Mouse (Mus musculus) forebrain, embryonic 11.5 days (tissue): ENCODE results near the gene Rabggtb. TPM values are rescaled to one million over a fixed set of nuclear protein-coding genes. Genes with fewer than 3 reads are reported as not detected.

Experiments used
- ATAC-seq: fragments of 200-750 bp; cut with Nextera tagmentation; replicated peaks from 2 replicates; pipeline ENCODE4 v1.8.0; 2017; ENCODE audit warnings: moderate TSS enrichment; ENCODE audit not compliant: low FRiP score
- DNase-seq: peaks from one replicate; pipeline ENCODE4 v3.0.0-alpha.2; 2017; ENCODE audit warnings: low spot score
- H3K27ac ChIP-seq: fragments of 300-500 bp; sonication (generic); 2 replicates; pipeline ENCODE4 v1.5.1; 2014; ENCODE audit warnings: low read depth, low read length
- H3K27me3 ChIP-seq: fragments of 300-500 bp; sonication (generic); 2 replicates; pipeline ENCODE4 v1.6.1; 2014; ENCODE audit warnings: mild to moderate bottlenecking, low read length, mixed read lengths; ENCODE audit not compliant: control insufficient read depth, insufficient read depth
- H3K36me3 ChIP-seq: fragments of 300-500 bp; sonication (generic); 2 replicates; pipeline ENCODE4 v1.6.1; 2014; ENCODE audit warnings: mild to moderate bottlenecking, low read length, moderate library complexity, mixed read lengths; ENCODE audit not compliant: control insufficient read depth, insufficient read depth
- H3K4me1 ChIP-seq: fragments of 300-500 bp; sonication (generic); replicated peaks from 2 replicates; pipeline ENCODE4 v1.6.1; 2014; ENCODE audit warnings: low read length, mixed read lengths; ENCODE audit not compliant: control insufficient read depth, insufficient read depth
- H3K4me2 ChIP-seq: fragments of 300-500 bp; sonication (generic); 2 replicates; pipeline ENCODE4 v1.6.1; 2014; ENCODE audit warnings: low read depth, mild to moderate bottlenecking, low read length, moderate library complexity, mixed read lengths; ENCODE audit not compliant: severe bottlenecking
- H3K4me3 ChIP-seq: fragments of 300-500 bp; sonication (generic); 2 replicates; pipeline ENCODE4 v1.5.1; 2014; ENCODE audit warnings: low read depth, low read length
- H3K9ac ChIP-seq: fragments of 300-500 bp; sonication (generic); 2 replicates; pipeline ENCODE4 v1.6.1; 2014; ENCODE audit warnings: low read length
- H3K9me3 ChIP-seq: fragments of 300-500 bp; sonication (generic); 2 replicates; pipeline ENCODE4 v1.6.1; 2016; ENCODE audit warnings: low read length, mixed read lengths; ENCODE audit not compliant: control insufficient read depth
- WGBS: fragments of 180-500 bp; shearing (Covaris S2); extraction: QIAGEN DNeasy Blood & Tissue Kit; methylation state at CpG from one replicate; pipeline ENCODE4 v1.1.7; 2014; 5-methylcytosine and 5-hydroxymethylcytosine counted together
- polyA plus RNA-seq: library from polyadenylated mRNA; unstranded; fragments of >200 nt; fragmentation: Nextera tagmentation; extraction: Ambion mirVana; gene quantifications from 2 replicates; pipeline ENCODE4 v1.2.1, GENCODE M21; 2014

The Rabggtb gene
- 48.1 and 51.2 TPM in 2 replicates for polyA plus RNA-seq

- H3K9ac ChIP-seq: peak within 1 kb of the TSS; percentile 98
- ATAC-seq (peak; percentile 97), DNase-seq (peak; percentile 97)
- 1% methylated on average over 65 of the region's 65 CpGs for WGBS
- peak within 1 kb of the TSS; percentile 94 for H3K4me2 ChIP-seq
- peak within 1 kb of the TSS; percentile 76 for H3K27ac ChIP-seq
- H3K4me1 ChIP-seq: peaks cover 3% of the 10 kb centered on the region; the same call in 1 of the 2 replicates
- peak within 1 kb of the TSS; percentile 85 for H3K4me3 ChIP-seq
- H3K36me3 ChIP-seq: peaks cover 20% of the 10 kb centered on the region
- H3K9me3 ChIP-seq: no peaks in the 10 kb centered on the region
- no peaks in the 10 kb centered on the region for H3K27me3 ChIP-seq
These were observed at the start of gene Rabggtb for GRCm38 (mm10) chr3:153912546-153913509. Gene Rabggtb (minus strand): TSS chr3:153913009.

- H3K27ac ChIP-seq: no peak overlapping the region
- no peaks in the 10 kb centered on the region for H3K36me3 ChIP-seq
- no peaks in the 10 kb centered on the region for H3K9me3 ChIP-seq
- ATAC-seq: no peak; the same call in 1 of the 2 replicates
- H3K27me3 ChIP-seq: no peaks in the 10 kb centered on the region
- H3K4me3 ChIP-seq: no peak overlapping the region
- peak; percentile 62 for DNase-seq
- H3K4me1 ChIP-seq: no peaks in the 10 kb centered on the region
- no peak overlapping the region for H3K4me2 ChIP-seq
- no peak overlapping the region for H3K9ac ChIP-seq
- 73% methylated on average over 6 of the region's 6 CpGs for WGBS
These were observed 49.0 kb upstream of the Rabggtb start for GRCm38 (mm10) chr3:153961632-153962389.

- no peak for ATAC-seq
These were observed 48.1 kb upstream of the Rabggtb start for GRCm38 (mm10) chr3:153960884-153961283.

GRCm38 (mm10) chr3:153959731-153960207 is 47.0 kb upstream of the Rabggtb start:
- DNase-seq (no peak), ATAC-seq (0 out of 2 replicates have a peak, but pooled peaks have one; percentile 16)
- H3K9me3 ChIP-seq: no peaks in the 10 kb centered on the region
- no peaks in the 10 kb centered on the region for H3K4me1 ChIP-seq
- no peaks in the 10 kb centered on the region for H3K27me3 ChIP-seq
- no peak overlapping the region for H3K27ac ChIP-seq
- no peaks in the 10 kb centered on the region for H3K36me3 ChIP-seq
- H3K9ac ChIP-seq: no peak overlapping the region
- H3K4me3 ChIP-seq: no peak overlapping the region
- no peak overlapping the region for H3K4me2 ChIP-seq
- 89% methylated on average over 9 of the region's 9 CpGs for WGBS

More at GRCm38 (mm10) chr3:153960884-153961283, 48.1 kb upstream of the Rabggtb start:
- WGBS: 83% methylated on average over 2 of the region's 2 CpGs
- Histone ChIP-seq H3K4me3 (no peak overlapping the region), H3K27ac (no peak overlapping the region), H3K36me3 (no peaks in the 10 kb centered on the region), H3K9me3 (no peaks in the 10 kb centered on the region), H3K4me1 (no peaks in the 10 kb centered on the region), H3K4me2 (no peak overlapping the region), H3K27me3 (no peaks in the 10 kb centered on the region), H3K9ac (no peak overlapping the region)
- DNase-seq: no peak

GRCm38 (mm10) chr3:153959035-153959730 is 46.4 kb upstream of the Rabggtb start:
- Histone ChIP-seq H3K4me1 (no peaks in the 10 kb centered on the region), H3K9me3 (no peaks in the 10 kb centered on the region), H3K9ac (no peak overlapping the region), H3K27me3 (no peaks in the 10 kb centered on the region), H3K4me2 (no peak overlapping the region), H3K27ac (no peak overlapping the region), H3K36me3 (no peaks in the 10 kb centered on the region), H3K4me3 (no peak overlapping the region)
- DNase-seq (no peak), ATAC-seq (peak; percentile 45)
- WGBS: 83% methylated on average over 1 of the region's 1 CpGs

GRCm38 (mm10) chr3:153957916-153958315 is 45.1 kb upstream of the Rabggtb start:
- Histone ChIP-seq H3K27me3 (no peaks in the 10 kb centered on the region), H3K27ac (no peak overlapping the region), H3K4me1 (no peaks in the 10 kb centered on the region), H3K9ac (no peak overlapping the region), H3K9me3 (no peaks in the 10 kb centered on the region), H3K4me3 (no peak overlapping the region), H3K4me2 (no peak overlapping the region), H3K36me3 (no peaks in the 10 kb centered on the region)
- no peak for DNase-seq
- ATAC-seq: no peak
- 89% methylated on average over 5 of the region's 5 CpGs for WGBS

GRCm38 (mm10) chr3:153948176-153948575 is 35.4 kb upstream of the Rabggtb start:
- Histone ChIP-seq H3K9ac (no peak overlapping the region), H3K4me3 (no peak overlapping the region), H3K4me1 (0 out of 2 replicates have a peak, but pooled peaks cover under 1% of the 10 kb centered on the region), H3K36me3 (no peaks in the 10 kb centered on the region), H3K27ac (no peak overlapping the region), H3K9me3 (no peaks in the 10 kb centered on the region), H3K4me2 (no peak overlapping the region), H3K27me3 (no peaks in the 10 kb centered on the region)
- ATAC-seq: no peak
- 81% methylated on average over 2 of the region's 2 CpGs for WGBS
- no peak for DNase-seq

- WGBS: 64% methylated on average over 4 of the region's 4 CpGs
These were observed 34.5 kb upstream of the Rabggtb start for GRCm38 (mm10) chr3:153947271-153947670.

More at GRCm38 (mm10) chr3:153947271-153947670, 34.5 kb upstream of the Rabggtb start:
- ATAC-seq: no peak
- H3K9me3 ChIP-seq: no peaks in the 10 kb centered on the region
- H3K4me2 ChIP-seq: no peak overlapping the region
- H3K27me3 ChIP-seq: no peaks in the 10 kb centered on the region
- no peak overlapping the region for H3K4me3 ChIP-seq
- no peak overlapping the region for H3K27ac ChIP-seq
- H3K36me3 ChIP-seq: no peaks in the 10 kb centered on the region
- H3K4me1 ChIP-seq: peaks cover 5% of the 10 kb centered on the region; the same call in 1 of the 2 replicates
- no peak overlapping the region for H3K9ac ChIP-seq
- DNase-seq: no peak
